Mouse (Mus musculus) gastrocnemius, postnatal 36 days (tissue): ENCODE data around the gene 6430550D23Rik. TPM values are rescaled to one million over a fixed set of nuclear protein-coding genes. Genes with fewer than 3 reads are reported as not detected.
"Not testable (repeated sequence)": the region's sequence is repeated elsewhere in the genome, so short reads cannot be mapped to it uniquely, and the experiment has no call there.

Experiments used
- DNase-seq, 2 experiments: peaks; one replicate each; pipeline ENCODE4 v3.0.0; 2022
- intact Hi-C: fragments of 180-260 bp; cut with DNase I; formaldehyde crosslinking; loops from one replicate; pipeline ENCODE4 v1.15.1; 2025
- total RNA-seq, 2 experiments: library from RNA; stranded (reverse); gene quantifications; 2 replicates each; pipeline ENCODE4 v1.2.3; 2021

Gene 6430550D23Rik
- total RNA-seq, 2 experiments from 2014 or later = 0.20 to 0.39 TPM

DNA sequence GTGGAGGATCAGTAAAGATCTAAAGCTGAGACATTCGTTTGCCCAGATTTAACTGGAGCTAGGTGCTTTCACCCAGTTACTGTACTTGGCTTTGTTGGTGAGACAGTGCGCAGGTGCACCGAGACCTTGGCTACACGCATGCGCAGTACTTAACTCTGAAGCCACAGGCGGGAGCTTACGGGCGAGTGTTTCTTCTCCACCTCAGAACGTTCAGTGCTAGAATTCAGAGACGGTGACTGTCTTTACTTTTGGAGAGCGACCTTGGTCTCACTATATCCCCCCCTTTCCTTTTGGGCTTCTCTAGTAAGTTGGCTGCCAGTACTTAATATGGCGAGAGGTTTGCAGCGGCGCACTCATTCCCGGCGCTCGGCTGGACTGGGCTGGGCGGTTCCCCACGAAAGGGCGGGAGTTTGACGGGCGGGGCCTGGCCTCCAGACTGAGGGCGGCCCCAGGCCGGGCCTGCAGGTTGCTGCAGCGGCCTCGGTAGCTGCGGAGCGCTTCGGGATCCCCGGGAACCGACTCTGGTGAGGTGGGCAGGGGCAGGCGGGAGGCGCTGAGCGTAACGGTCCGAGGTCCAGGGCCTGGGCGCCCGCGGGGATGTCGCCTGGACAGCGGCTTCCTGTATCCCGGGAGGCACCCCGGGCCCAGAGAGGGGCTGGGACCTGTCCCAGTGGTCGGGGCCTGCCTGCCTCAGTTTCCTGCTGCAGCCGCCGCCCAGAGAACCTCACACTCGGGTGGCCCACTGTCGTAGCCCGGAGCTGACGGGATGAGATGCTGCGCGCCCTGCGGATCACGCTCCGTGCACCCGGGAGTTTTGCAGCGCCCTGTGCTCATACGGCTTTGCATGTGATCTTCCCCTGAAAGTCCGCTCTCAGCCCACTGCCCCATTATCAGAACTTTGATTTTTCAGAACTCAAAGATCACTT, 51.4 kb downstream of the 6430550D23Rik start, which contains the start of gene Cep250:
Cep250 (plus strand) TSS at position 325 of the 926 bp plus-strand sequence.
- peak; percentile 81 to 91 for DNase-seq
- intact Hi-C loops = no loop called here

GRCm38 (mm10) chr2:155952006-155952405, 55.8 kb downstream of the 6430550D23Rik start:
- intact Hi-C loops = no loop called here
- DNase-seq = no peak

GRCm38 (mm10) chr2:155949362-155949761, 58.4 kb downstream of the 6430550D23Rik start:
- intact Hi-C loops = no loop called here
- peak in 1 of 2 experiments; percentile 39 for DNase-seq

DNA sequence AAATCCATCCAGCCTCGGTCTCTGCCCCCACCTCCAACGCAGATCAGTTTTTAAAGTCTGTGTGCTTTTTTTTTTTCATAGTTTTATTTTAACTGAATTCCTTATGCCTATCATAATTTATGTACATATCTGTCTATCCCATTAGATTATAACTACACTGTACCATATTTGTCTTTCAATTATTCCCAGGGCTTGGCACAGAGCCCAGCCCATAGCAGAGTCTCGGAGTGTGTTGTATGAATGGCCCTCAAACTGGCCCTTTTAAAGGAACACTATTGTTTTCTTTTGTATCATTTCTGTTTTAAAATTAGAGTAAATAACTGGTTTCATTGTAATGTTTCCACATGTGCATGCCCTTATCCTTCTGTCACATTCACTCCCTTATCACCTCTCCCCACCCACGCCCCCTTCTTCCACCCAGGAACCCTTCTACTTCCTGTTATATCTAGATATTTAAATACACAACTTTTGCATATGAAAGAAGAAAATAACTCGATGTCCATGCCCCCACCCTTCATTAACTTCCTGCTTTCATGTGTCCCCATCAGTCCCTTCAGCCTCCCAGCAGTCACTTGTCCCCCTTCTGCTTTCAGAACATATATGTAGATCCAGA, 60.3 kb downstream of the 6430550D23Rik start:
- intact Hi-C loops = no loop called here

DNA sequence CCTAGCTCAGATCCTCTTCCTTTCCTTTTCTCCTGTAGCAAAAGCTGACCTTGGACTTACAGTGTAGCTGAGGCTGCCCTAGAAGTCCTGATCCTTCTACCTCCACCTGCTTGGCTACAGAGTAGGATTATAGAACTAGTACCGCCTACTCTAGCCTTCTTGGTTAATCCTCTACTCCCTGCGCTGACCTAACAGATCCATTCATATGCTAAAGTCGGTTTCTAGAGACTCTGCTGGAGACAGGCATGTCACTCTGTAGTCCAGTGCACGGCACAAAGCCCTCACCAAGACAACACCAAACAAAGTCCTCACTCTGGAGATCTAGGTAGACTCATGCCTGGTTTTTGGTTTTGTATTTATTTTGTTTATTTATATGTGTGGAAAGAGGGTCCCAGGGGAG, 61.3 kb downstream of the 6430550D23Rik start:
- intact Hi-C loops = loop anchor here (1.0 kb wide), 1 partner anchor 98 kb away; no protein-coding TSS in a partner anchor
- no peak for DNase-seq

More for the DNA sequence above, 60.3 kb downstream of the 6430550D23Rik start:
- no peak for DNase-seq

DNA sequence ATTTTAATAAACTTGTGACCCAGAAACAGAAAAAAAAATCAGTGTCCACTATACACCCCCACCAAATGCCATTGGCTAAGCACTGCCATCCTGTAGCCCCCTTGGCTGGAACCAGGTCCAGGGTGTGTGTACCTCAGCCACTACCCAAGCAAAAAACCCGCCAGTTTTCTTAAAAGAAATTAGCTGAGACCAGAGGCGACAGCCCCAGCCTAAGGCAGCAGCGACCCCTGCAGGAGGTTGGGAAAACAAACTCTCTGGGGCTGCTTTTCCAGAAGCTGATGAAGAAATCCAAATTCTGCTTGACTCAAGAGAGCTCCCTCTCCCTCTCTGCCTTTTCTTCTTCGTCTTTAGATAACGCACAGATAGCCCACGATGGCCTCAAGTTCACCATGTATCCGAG, 61.7 kb downstream of the 6430550D23Rik start:
- peak; percentile 54 to 74 for DNase-seq
- intact Hi-C loops = loop anchor here (1.0 kb wide), 1 partner anchor 98 kb away; no protein-coding TSS in a partner anchor

DNA sequence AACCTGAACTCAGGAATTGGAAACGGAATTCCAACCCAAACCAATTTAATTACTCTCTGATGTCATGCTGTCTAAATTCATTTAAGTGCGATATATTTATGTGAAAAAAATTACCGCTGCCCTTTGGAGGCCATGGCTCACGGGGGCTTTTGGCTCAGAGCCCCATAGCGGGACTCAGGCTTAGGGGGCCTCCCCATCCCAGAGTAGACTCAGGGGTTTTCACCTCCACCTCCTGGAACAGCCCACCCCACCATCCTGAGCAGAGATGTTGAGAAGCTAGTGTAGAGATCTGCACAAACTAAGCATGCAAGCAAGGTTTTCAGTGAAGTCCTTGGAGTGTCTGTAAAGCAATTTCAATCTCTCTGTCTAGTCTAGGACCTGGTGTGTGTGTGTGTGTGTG, 62.2 kb downstream of the 6430550D23Rik start:
- DNase-seq = no peak
- intact Hi-C loops = no loop called here

DNA sequence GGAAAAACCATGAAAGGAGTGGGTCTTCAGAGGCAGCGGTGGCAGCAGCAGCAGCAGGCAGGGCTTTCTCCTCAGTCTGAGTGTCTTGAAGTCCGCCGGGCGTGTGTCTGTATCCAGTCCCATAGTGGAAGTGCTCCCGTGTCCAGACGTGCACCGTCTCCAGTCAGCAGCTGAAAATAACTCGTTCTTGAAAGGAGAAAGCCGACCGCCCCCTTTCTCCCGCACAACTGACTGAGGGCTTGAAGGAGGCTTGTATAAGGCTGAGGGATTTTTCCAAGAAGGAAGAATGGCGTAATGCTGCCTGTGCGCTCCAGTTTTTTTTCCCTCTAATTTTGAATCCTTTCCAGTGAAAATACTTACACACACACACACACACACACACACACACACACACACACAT, 62.7 kb downstream of the 6430550D23Rik start, which contains the start of gene Gdf5:
Gdf5 (minus strand) TSS at position 244 of the 400 bp plus-strand sequence.
- intact Hi-C loops = no loop called here
- DNase-seq = no peak

GRCm38 (mm10) chr2:155944685-155945084, 63.1 kb downstream of the 6430550D23Rik start:
- no peak for DNase-seq
- intact Hi-C loops = loop anchor here (5.0 kb wide), 1 partner anchor 287 kb away; no protein-coding TSS in a partner anchor

GRCm38 (mm10) chr2:155943463-155943862, 64.3 kb downstream of the 6430550D23Rik start:
- intact Hi-C loops = loop anchor here (5.0 kb wide), 1 partner anchor 286 kb away; no protein-coding TSS in a partner anchor
- DNase-seq = no peak

GRCm38 (mm10) chr2:155941697-155942442, 65.9 kb downstream of the 6430550D23Rik start:
- intact Hi-C loops = loop anchor here (5.0 kb wide), 1 partner anchor 285 kb away; no protein-coding TSS in a partner anchor

GRCm38 (mm10) chr2:155940681-155941080, 67.1 kb downstream of the 6430550D23Rik start, which contains the start of gene Gm15557:
TSS of gene Gm15557 (plus strand) at chr2:155940728.
- intact Hi-C loops = loop anchor here (5.0 kb wide), 1 partner anchor 283 kb away; no protein-coding TSS in a partner anchor
- DNase-seq = no peak

More at GRCm38 (mm10) chr2:155941697-155942442, 65.9 kb downstream of the 6430550D23Rik start:
- DNase-seq = peak; percentile 29 to 58

DNA sequence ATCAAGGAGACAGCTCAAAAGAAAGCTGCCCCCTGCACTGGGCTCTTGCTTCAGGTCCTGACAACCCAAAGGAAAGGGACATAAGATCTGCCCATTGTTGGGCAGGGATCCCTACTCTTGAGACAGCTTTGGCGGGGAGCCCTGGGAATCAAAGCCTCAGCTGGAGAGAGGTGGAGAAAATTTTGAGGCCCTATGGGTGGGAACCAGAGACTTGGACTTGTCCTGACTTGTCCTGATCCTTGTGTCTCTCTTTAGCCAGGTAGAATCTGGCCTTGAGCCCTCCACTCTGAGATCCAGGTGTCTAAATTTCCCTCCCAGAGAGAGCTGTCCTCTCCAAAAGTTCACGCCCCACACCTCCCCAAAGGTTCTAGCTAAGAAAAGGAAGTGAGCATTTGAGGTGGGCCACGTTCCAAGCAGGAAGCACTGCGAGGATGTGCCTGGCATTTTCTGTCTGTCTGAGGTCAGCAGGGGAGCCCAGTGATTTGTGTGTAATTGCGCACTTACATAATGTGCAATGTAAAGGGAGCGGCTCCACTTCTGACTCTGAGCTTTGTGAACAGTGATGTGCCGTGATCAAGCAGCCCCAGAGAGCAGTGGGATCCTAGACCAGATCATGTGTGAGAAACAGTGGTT, 67.8 kb downstream of the 6430550D23Rik start:
- DNase-seq = no peak
- intact Hi-C loops = loop anchor here (5.0 kb wide), 1 partner anchor 283 kb away; no protein-coding TSS in a partner anchor

DNA sequence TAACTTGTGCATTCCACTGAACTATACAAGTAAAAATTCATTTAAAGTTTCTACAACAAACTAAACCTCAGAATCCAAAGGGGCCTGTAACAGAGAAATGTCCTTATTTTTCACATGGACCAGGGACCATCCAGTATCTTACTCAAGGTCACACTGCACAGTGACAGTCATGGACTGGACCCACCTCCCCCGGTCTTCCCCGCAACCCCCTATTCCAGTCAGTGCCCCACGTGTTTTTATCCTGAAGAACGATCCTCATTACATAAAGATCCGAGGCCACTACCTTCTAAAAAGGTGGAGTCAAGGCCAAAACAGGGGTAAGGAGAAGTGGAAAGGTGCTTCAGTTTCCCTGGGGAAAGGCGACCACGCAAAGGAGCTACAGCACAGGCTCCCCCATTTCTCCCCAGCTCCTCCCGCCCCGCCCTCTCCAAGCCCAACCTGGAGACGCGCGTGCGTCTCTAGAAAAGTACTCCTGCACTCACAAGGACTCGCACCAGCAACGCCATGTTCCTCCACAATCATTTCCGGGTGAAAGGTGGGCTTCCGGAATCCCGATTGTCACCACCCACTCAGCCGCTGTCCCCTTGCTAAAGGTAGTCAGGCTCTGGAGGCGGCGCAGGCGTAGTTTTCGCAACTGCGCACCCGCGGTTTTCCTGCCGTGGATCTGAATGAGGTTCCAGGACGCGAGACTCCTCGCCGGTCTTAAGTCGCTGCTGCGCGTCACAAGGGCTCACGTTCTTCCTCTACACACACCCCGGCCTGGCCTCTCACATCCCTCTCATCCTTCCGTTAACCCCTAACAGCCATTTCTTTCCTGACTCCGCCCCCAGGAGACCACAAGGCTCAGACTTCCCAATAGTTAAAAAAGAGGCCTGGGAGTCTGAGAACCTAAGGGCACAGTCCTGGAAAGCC, 78.0 kb downstream of the 6430550D23Rik start, which contains the start of gene Uqcc1:
Uqcc1 (minus strand) TSS at position 780 of the 912 bp plus-strand sequence.
- intact Hi-C loops = no loop called here
- peak; percentile 82 to 86 for DNase-seq

GRCm38 (mm10) chr2:155928711-155929345, 78.9 kb downstream of the 6430550D23Rik start:
- intact Hi-C loops = no loop called here
- DNase-seq = no peak

GRCm38 (mm10) chr2:155925213-155925612, 82.6 kb downstream of the 6430550D23Rik start:
- intact Hi-C loops, DNase-seq: not testable (repeated sequence)
